Mouse (Mus musculus): ENCODE data around the gene B4galt3.

- TF ChIP-seq CTCF (IDR thresholded peaks at IDR 0.05; ENCODE audit: extremely low read depth, insufficient read length, insufficient replicate concordance, low read depth, low read length) = no peak
- TF ChIP-seq POLR2A (IDR thresholded peaks at IDR 0.05; ENCODE audit: low read depth, low read length) = no peak
Measured at GRCm38 (mm10) chr1:171320151-171320550, 50.0 kb downstream of the B4galt3 start.
